Mouse (Mus musculus) lung, embryonic 15.5 days (tissue): ENCODE results near the gene Dnase1l1. TPM values are rescaled to one million over a fixed set of nuclear protein-coding genes. Genes with fewer than 3 reads are reported as not detected.

Source experiments
- ATAC-seq: fragments of 200-750 bp; cut with Nextera tagmentation; 2 replicates; pipeline ENCODE4 v1.8.0; 2017; ENCODE audit warnings: moderate number of reproducible peaks, borderline replicate concordance; ENCODE audit not compliant: low FRiP score, low TSS enrichment; ENCODE audit errors: extremely low read depth
- H3K27ac ChIP-seq: fragments of 300-500 bp; sonication (generic); 2 replicates; pipeline ENCODE4 v1.5.1; 2015; ENCODE audit warnings: moderate library complexity, mild to moderate bottlenecking, inconsistent platforms
- H3K27me3 ChIP-seq: fragments of 300-500 bp; sonication (generic); 2 replicates; pipeline ENCODE4 v1.6.1; 2015; ENCODE audit warnings: inconsistent platforms
- H3K36me3 ChIP-seq: fragments of 300-500 bp; sonication (generic); 2 replicates; pipeline ENCODE4 v1.6.1; 2015; ENCODE audit warnings: inconsistent platforms
- H3K4me1 ChIP-seq: fragments of 300-500 bp; sonication (generic); 2 replicates; pipeline ENCODE4 v1.6.1; 2015; ENCODE audit warnings: inconsistent platforms
- H3K4me2 ChIP-seq: fragments of 300-500 bp; sonication (generic); 2 replicates; pipeline ENCODE4 v1.6.1; 2015; ENCODE audit warnings: inconsistent platforms, mild to moderate bottlenecking, moderate library complexity
- H3K4me3 ChIP-seq: fragments of 300-500 bp; sonication (generic); 2 replicates; pipeline ENCODE4 v1.5.1; 2015; ENCODE audit warnings: mild to moderate bottlenecking, inconsistent platforms
- H3K9ac ChIP-seq: fragments of 300-500 bp; sonication (generic); 2 replicates; pipeline ENCODE4 v1.6.1; 2015; ENCODE audit warnings: inconsistent platforms
- H3K9me3 ChIP-seq: fragments of 300-500 bp; sonication (generic); 2 replicates; pipeline ENCODE4 v1.6.1; 2016; ENCODE audit warnings: inconsistent platforms
- WGBS: fragments of 180-500 bp; shearing (Covaris S2); methylation state at CpG from one replicate; pipeline ENCODE4 v1.1.7; 2015; 5-methylcytosine and 5-hydroxymethylcytosine counted together
- microRNA-seq: library from miRNA; unstranded; fragments of <30 nt; microRNA quantifications from one replicate; pipeline ENCODE4, GENCODE M21; 2016
- polyA plus RNA-seq: library from polyadenylated mRNA; unstranded; fragments of >200 nt; fragmentation: Nextera tagmentation; extraction: Ambion mirVana; gene quantifications from 2 replicates; pipeline ENCODE4 v1.2.1, GENCODE M21; 2015

The Dnase1l1 gene
- polyA plus RNA-seq, 1 experiment from 2014 or later, result 15.8 TPM

DNA sequence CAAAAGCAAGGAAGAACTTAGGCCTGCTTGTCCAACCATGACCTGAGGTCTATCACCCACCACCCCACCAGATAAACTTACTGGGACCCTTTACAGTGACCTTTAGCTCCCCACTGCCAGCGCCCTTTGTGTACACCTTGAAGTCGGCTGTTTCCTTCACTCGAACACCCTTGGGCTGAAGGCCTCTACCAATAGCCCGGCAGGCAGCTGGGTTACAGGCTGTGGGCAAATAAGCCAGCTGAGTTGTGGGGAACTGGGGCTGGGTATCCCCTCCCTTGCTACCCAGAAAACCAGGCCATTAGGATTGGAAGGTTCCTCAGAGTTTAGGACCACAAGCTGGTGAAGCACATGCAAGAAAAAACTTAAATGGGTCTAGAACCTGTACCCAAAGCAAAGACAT, 41.8 kb downstream of the Dnase1l1 start:
- 85% methylated on average over 4 of the region's 4 CpGs for WGBS
- H3K27me3 ChIP-seq, result no peaks in the 10 kb centered on the region
- no peak overlapping the region for H3K4me2 ChIP-seq
- H3K9me3 ChIP-seq, result no peaks in the 10 kb centered on the region
- H3K4me1 ChIP-seq, result peaks cover 7% of the 10 kb centered on the region; the same call in 1 of the 2 replicates
- H3K9ac ChIP-seq, result no peak overlapping the region
- peaks cover 71% of the 10 kb centered on the region for H3K36me3 ChIP-seq
- no peak overlapping the region for H3K27ac ChIP-seq
- ATAC-seq, result no peak
- H3K4me3 ChIP-seq, result no peak overlapping the region

DNA sequence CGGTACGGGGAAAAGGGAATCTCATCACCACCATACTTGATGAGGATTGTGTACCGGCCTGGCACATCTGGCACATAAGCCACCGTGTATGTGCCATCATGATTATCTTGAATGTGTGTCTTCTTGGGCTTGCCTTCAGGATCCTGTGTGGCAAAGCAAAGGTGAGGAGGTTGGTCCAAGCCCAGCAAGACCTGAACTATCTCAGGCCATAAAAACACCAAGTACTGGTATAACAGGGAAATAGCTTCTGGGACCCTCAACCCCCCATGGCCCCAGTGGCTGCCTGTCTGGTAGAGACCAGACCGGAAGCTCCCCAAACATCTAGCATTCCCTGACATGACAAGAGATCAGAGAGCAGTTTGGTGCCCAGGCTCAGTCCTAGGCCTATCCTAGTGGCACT, 48.9 kb downstream of the Dnase1l1 start:
- ATAC-seq, result no peak
- WGBS, result 89% methylated on average over 5 of the region's 5 CpGs

DNA sequence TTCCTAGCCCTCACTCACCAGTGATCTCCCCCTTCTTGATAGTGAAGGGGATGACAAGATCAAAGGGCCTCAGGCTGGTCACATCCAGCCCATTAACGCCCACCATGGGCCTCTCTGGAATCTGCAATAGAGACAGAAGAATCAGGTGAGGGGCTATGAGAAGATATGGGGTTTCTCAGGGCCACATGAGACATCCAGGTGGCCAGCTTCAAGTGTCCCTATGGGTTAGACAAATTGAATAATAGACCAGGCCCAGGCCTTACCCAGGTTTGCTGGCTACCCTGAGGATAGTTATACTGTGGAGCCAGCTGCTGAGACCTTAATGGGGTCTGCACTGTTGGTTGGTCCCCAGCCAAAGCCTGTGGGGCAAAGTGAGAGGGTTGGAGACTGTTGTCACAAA, 52.1 kb downstream of the Dnase1l1 start:
- Histone ChIP-seq H3K36me3 (peaks cover 96% of the 10 kb centered on the region), H3K27me3 (no peaks in the 10 kb centered on the region), H3K9ac (no peak overlapping the region), H3K27ac (no peak overlapping the region), H3K9me3 (no peaks in the 10 kb centered on the region), H3K4me1 (no peaks in the 10 kb centered on the region), H3K4me3 (no peak overlapping the region), H3K4me2 (no peak overlapping the region)
- whole genome bisulfite sequencing, result 78% methylated on average over 1 of the region's 1 CpGs
- no peak for ATAC-seq

More for the DNA sequence above, 48.9 kb downstream of the Dnase1l1 start:
- no peak overlapping the region for H3K9ac ChIP-seq
- H3K4me3 ChIP-seq, result no peak overlapping the region
- H3K27me3 ChIP-seq, result no peaks in the 10 kb centered on the region
- peaks cover 92% of the 10 kb centered on the region for H3K36me3 ChIP-seq
- no peak overlapping the region for H3K27ac ChIP-seq
- no peaks in the 10 kb centered on the region for H3K4me1 ChIP-seq
- H3K4me2 ChIP-seq, result no peak overlapping the region
- no peaks in the 10 kb centered on the region for H3K9me3 ChIP-seq

Small RNAs within 50 kb of the gene (microRNA-seq; reads per million reads assigned to microRNA genes)
- gene Mir7091 (0.56 reads per million), gene Mir7092 (not detected)

Other genes with a start within 250 kb of the Dnase1l1 start
- not detected in 2 replicates for gene Opn1mw, start 154.9 kb downstream of the Dnase1l1 start, polyA plus RNA-seq
- gene Mecp2, start 147.0 kb downstream of the Dnase1l1 start, polyA plus RNA-seq, result 13.1 and 15.1 TPM in 2 replicates
- gene Tex28, start 114.5 kb downstream of the Dnase1l1 start, polyA plus RNA-seq, result not detected in 2 replicates
- gene Tktl1, start 105.1 kb downstream of the Dnase1l1 start, polyA plus RNA-seq, result not detected in 2 replicates
- 361 and 366 TPM in 2 replicates for gene Flna, start 32.5 kb downstream of the Dnase1l1 start, polyA plus RNA-seq
- 23.2 and 24.7 TPM in 2 replicates for gene Emd, start 27.6 kb downstream of the Dnase1l1 start, polyA plus RNA-seq
- gene Rpl10, start 11.5 kb downstream of the Dnase1l1 start, polyA plus RNA-seq, result 846 and 923 TPM in 2 replicates
- gene Taz, start 425 bp downstream of the Dnase1l1 start, polyA plus RNA-seq, result 78.8 and 83.8 TPM in 2 replicates
- gene Atp6ap1, start 14.8 kb upstream of the Dnase1l1 start, polyA plus RNA-seq, result 134 and 138 TPM in 2 replicates
- gene Gdi1, start 22.7 kb upstream of the Dnase1l1 start, polyA plus RNA-seq, result 154 and 193 TPM in 2 replicates
- 63.2 and 63.9 TPM in 2 replicates for gene Fam50a, start 30.7 kb upstream of the Dnase1l1 start, polyA plus RNA-seq
- 8.8 and 9.8 TPM in 2 replicates for gene Plxna3, start 46.7 kb upstream of the Dnase1l1 start, polyA plus RNA-seq
- 104 and 119 TPM in 2 replicates for gene Lage3, start 71.3 kb upstream of the Dnase1l1 start, polyA plus RNA-seq
- gene Ubl4a, start 90.9 kb upstream of the Dnase1l1 start, polyA plus RNA-seq, result 83.2 and 84.1 TPM in 2 replicates
- gene Slc10a3, start 91.0 kb upstream of the Dnase1l1 start, polyA plus RNA-seq, result 21.0 and 21.1 TPM in 2 replicates
- gene Fam3a, start 110.9 kb upstream of the Dnase1l1 start, polyA plus RNA-seq, result 39.6 and 46.7 TPM in 2 replicates
- 18.5 and 18.6 TPM in 2 replicates for gene Ikbkg, start 111.0 kb upstream of the Dnase1l1 start, polyA plus RNA-seq
- 46.8 and 51.5 TPM in 2 replicates for gene G6pdx, start 146.9 kb upstream of the Dnase1l1 start, polyA plus RNA-seq
- gene Gm6880, start 199.1 kb upstream of the Dnase1l1 start, polyA plus RNA-seq, result not detected in 2 replicates